Mouse (Mus musculus) midbrain, embryonic 10.5 days (tissue): Measurements from ENCODE around the gene Ikbke. TPM values are rescaled to one million over a fixed set of nuclear protein-coding genes. Genes with fewer than 3 reads are reported as not detected.
"Not testable (repeated sequence)": the region's sequence is repeated elsewhere in the genome, so short reads cannot be mapped to it uniquely, and the experiment has no call there.

ENCODE experiments used
- DNase-seq: peaks from one replicate; pipeline ENCODE4 v3.0.0-alpha.2; 2017; ENCODE audit warnings: low spot score
- H3K27ac ChIP-seq: fragments of 300-500 bp; sonication (generic); replicated peaks from 2 replicates; pipeline ENCODE4 v1.5.1; 2016; ENCODE audit warnings: mild to moderate bottlenecking
- H3K27me3 ChIP-seq: fragments of 300-500 bp; sonication (generic); 2 replicates; pipeline ENCODE4 v1.6.1; 2016; ENCODE audit warnings: low read depth, mild to moderate bottlenecking; ENCODE audit not compliant: poor library complexity, severe bottlenecking
- H3K36me3 ChIP-seq: fragments of 300-500 bp; sonication (generic); 2 replicates; pipeline ENCODE4 v1.6.1; 2016; ENCODE audit warnings: mild to moderate bottlenecking, moderate library complexity
- H3K4me1 ChIP-seq: fragments of 300-500 bp; sonication (generic); 2 replicates; pipeline ENCODE4 v1.6.1; 2016
- H3K4me3 ChIP-seq: fragments of 300-500 bp; sonication (generic); 2 replicates; pipeline ENCODE4 v1.5.1; 2016; ENCODE audit warnings: mild to moderate bottlenecking, moderate library complexity
- H3K9me3 ChIP-seq: fragments of 300-500 bp; sonication (generic); replicated peaks from 2 replicates; pipeline ENCODE4 v1.6.1; 2016; ENCODE audit warnings: mild to moderate bottlenecking
- WGBS: fragments of 180-500 bp; shearing (Covaris S2); methylation state at CpG from one replicate; pipeline ENCODE4 v1.1.7; 2016; 5-methylcytosine and 5-hydroxymethylcytosine counted together
- polyA plus RNA-seq: library from polyadenylated mRNA; unstranded; fragments of >200 nt; fragmentation: Nextera tagmentation; extraction: Ambion mirVana; gene quantifications from 2 replicates; pipeline ENCODE4 v1.2.1, GENCODE M21; 2016

Gene Ikbke
- polyA plus RNA-seq, 1 experiment from 2014 or later: 0.54 TPM

DNA sequence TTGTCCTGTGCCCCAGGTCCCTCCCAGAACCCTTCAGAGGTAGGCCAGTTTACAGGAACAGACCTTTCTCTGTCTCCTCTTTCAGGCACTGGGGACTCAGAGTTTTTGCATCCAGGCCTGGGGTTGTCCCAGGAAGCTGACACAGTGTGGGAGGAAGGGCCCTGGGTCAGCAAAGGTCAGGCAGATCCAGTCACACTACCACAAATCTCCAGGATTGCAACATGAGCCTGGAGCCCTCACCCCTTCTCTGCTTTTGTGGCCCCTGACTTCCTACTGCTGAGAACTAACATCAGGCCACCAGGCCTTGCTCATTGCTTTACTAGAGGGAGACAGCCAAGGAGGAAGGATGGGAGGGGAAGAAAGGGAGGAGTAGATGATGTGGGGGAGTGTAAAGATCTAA is 2.6 kb downstream of the Ikbke start:
- no peaks in the 10 kb centered on the region for H3K36me3 ChIP-seq
- peaks cover 10% of the 10 kb centered on the region; the same call in 1 of the 2 replicates for H3K4me1 ChIP-seq
- H3K27ac ChIP-seq: 0 out of 2 replicates have a peak overlapping the region, but pooled peaks have one; percentile 42
- no peaks in the 10 kb centered on the region for H3K27me3 ChIP-seq
- no peak overlapping the region for H3K4me3 ChIP-seq
- no peak for DNase-seq
- H3K9me3 ChIP-seq: no peaks in the 10 kb centered on the region

DNA sequence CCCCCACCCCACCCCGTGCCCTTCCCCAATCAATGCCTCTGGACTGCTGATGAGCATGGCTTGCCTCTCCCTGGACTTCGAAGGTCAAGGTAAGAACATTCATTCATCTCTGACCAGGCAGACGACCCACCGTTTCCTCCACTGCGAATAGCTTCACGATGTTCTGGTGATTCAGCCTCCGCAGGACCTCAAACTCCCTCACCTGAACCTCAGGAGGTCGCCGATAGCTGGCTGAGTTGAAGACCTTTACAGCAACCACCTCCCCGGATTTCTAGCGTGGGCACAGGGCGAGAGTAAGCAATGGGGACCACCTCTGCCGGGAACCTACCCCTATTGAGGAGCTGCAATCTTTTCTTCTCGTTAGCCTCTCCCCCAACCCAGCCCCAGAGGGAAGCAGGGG is 3.8 kb downstream of the Ikbke start:
- H3K4me3 ChIP-seq: no peak overlapping the region
- no peaks in the 10 kb centered on the region for H3K27me3 ChIP-seq
- no peak for DNase-seq
- H3K27ac ChIP-seq: no peak overlapping the region
- 78% methylated on average over 14 of the region's 14 CpGs for WGBS
- no peaks in the 10 kb centered on the region for H3K36me3 ChIP-seq
- peaks cover 10% of the 10 kb centered on the region; the same call in 1 of the 2 replicates for H3K4me1 ChIP-seq
- H3K9me3 ChIP-seq: no peaks in the 10 kb centered on the region

DNA sequence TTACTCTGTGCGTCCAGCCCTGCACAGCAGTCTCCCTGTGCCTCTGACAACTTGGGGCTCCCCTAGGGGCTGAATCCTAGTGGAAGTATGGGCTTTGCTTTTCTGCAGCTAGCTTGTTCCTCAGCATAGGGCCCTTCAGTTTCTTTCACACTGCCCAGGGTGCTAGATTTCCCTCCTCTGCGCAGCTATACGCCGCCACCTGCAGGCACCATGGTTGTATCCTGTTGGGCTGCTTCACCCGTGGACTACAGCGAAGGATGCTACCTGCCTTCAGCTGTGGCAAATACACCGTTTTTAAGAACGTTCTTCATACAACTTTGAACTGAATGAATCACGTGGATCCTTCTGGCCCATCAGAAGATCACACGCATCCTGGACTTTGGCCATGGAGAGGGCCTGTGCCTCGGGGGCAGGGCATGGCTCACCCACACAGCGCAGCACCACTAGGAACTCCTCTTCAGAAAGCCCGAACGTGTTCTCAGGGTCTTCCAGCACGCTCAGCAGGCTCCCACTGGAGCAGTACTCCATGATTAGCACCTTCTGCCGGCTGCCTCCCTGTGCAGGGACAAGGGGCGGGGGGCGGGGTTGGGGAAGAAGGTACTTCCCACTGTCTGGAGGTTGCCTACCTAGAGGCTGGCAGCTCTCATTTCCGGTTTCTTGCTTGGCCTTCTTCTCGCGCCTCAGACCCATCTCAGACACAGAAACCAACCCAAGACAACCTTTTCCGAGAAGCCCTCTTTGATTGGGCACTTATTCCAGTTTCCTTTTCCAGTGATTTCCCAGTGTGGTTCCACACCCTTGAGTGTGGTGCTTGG is 4.5 kb downstream of the Ikbke start:
- Histone ChIP-seq H3K36me3 (no peaks in the 10 kb centered on the region), H3K4me1 (peaks cover 13% of the 10 kb centered on the region), H3K27me3 (peaks cover 1% of the 10 kb centered on the region; the same call in 1 of the 2 replicates), H3K9me3 (no peaks in the 10 kb centered on the region), H3K27ac (no peak overlapping the region), H3K4me3 (no peak overlapping the region)
- no peak for DNase-seq
- WGBS: 53% methylated on average over 22 of the region's 22 CpGs

DNA sequence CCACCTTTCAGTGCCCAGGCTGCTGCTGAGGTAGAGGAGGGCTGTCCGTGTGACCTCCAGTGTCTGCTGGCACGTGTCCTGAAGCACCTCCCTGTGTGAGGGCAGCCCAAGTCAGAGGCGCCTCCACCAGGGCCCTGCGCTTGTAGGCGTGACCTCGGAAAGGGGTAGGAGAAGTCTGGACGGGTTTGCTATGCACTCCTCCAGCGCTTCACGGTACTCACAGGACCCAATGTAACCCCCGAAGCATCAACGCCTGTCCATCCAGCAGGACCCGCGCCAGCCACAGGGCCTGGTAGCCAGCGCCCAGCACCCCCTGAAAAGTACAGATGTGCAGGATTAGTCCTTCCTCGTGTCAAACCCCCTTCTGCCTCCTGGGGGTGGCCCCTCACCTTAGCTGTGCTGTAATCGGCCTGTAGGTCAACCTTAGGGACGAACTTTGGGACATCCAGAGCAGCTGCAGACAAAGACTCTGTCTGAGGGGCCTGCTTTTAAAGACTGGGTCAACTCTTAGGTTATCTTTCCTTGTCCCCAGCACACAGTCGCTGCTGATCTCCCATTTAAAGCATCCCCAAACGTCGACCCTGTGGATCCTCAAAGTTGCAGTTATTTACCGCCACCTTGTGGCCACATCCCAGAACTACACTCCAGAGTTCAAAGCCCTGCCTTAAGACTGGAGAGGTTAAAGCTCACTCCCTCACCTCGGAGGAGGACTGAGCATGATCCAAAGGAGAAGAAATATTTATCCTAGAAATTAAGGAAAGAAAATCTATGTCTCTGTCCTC is 9.4 kb downstream of the Ikbke start:
- DNase-seq: peak; percentile 79
- 32% methylated on average over 22 of the region's 22 CpGs for WGBS
- Histone ChIP-seq H3K4me3 (no peak overlapping the region), H3K36me3 (no peaks in the 10 kb centered on the region), H3K9me3 (no peaks in the 10 kb centered on the region), H3K27me3 (peaks cover 16% of the 10 kb centered on the region), H3K27ac (peak overlapping the region; percentile 46), H3K4me1 (peaks cover 10% of the 10 kb centered on the region)

DNA sequence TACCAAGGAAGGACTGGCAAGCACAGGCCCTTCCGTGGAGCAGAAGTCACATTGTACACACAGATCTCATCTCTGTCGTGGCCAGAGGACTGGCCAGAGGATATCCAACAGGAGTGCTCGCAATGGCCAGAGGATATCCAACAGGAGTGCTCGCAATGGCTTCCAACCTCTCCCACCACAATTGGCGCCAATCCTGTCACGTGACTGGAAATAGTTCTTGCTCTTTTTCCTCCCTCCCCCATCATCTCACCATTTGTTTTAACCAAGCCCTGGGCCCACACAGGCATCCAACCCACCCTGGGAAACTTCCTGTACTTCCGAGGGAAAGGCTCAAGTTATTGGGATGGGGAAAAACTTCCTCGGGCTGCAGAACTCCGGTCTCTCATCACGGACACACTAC is 10.6 kb downstream of the Ikbke start:
- H3K4me3 ChIP-seq: no peak overlapping the region
- H3K36me3 ChIP-seq: no peaks in the 10 kb centered on the region
- no peak overlapping the region for H3K27ac ChIP-seq
- no peaks in the 10 kb centered on the region for H3K9me3 ChIP-seq
- WGBS: 87% methylated on average over 10 of the region's 10 CpGs
- peaks cover 16% of the 10 kb centered on the region for H3K27me3 ChIP-seq
- DNase-seq: no peak
- H3K4me1 ChIP-seq: peaks cover 10% of the 10 kb centered on the region

DNA sequence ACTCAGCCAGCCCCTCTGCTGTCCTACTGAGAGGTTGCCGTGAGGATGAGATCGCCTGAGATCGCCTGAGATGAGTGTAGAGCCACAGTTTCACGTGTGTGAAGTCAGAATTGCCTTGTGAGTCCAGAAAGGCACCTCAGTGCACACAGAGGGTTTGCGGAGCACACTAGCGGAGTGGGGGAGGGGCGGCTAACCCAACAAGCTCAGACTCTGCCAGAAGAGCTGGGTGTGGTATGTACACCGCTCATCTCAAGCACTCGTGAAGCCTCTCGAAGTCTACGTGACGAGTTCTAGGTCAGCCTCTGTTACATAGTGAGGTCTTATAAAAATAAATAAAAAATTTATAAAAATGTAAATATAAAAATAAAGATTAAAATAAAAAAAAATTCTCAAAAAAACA is 15.5 kb downstream of the Ikbke start:
- no peak overlapping the region for H3K27ac ChIP-seq
- no peaks in the 10 kb centered on the region; the same call in 1 of the 2 replicates for H3K4me1 ChIP-seq
- no peak overlapping the region for H3K4me3 ChIP-seq
- H3K9me3 ChIP-seq: no peaks in the 10 kb centered on the region
- DNase-seq: no peak
- no peaks in the 10 kb centered on the region for H3K36me3 ChIP-seq
- WGBS: 76% methylated on average over 12 of the region's 12 CpGs
- peaks cover 27% of the 10 kb centered on the region for H3K27me3 ChIP-seq

DNA sequence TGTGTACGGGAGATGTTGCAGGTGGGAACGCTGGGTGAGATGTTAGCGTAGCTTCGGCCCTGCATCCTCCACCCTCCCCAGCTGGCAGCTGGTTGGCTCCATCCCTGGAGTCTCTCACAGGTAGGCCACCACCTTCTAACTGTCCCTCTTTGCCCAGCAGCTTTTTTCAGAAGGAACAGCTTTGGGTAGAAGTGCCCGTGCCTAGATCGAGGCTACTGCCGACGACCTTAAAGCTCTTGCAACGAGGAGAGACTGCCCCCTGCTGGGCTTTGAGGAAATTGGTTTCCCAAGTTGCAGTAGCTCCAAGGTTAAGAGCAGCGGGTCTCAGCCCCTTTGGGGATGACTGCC is 19.1 kb downstream of the Ikbke start:
- Histone ChIP-seq H3K4me3 (no peak overlapping the region), H3K9me3 (no peaks in the 10 kb centered on the region), H3K27ac (no peak overlapping the region), H3K4me1 (no peaks in the 10 kb centered on the region; the same call in 1 of the 2 replicates), H3K27me3 (peaks cover 26% of the 10 kb centered on the region), H3K36me3 (no peaks in the 10 kb centered on the region)
- WGBS: 29% methylated on average over 10 of the region's 10 CpGs
- DNase-seq: peak; percentile 69

DNA sequence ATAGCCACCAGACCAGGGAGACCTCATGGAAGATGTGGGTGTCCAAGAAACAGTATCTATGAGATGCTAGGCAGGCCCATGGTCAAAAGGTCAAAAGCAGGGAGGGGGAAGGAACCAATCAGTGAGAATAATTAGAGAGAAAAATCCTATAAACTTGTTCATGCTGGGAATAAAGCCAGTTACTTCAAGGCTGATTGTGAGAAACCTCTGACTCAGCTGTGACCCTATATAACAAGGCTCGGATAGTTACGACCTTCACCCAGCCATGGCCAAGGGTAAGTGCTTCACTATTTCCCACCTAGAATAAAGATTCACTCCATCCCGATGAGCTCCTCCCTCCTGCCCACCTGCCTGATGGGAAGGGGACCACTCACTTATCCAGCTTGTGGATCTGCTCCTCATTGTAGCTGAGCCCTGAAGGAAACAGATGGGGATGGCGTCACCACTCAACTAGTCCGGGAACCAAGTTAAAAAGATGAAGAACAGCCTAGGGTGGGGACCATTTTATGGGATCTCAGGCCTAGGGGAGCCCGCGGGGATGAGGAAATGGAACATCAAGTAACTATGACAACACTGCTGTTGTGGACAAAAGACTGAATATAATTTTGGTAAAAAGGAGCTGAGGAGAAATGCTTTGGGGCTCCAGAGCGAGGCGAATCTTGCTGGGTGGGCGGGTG is 19.6 kb downstream of the Ikbke start:
- WGBS: 76% methylated on average over 10 of the region's 10 CpGs
- H3K4me3 ChIP-seq: no peak overlapping the region
- no peak overlapping the region for H3K27ac ChIP-seq
- H3K27me3 ChIP-seq: peaks cover 26% of the 10 kb centered on the region
- no peaks in the 10 kb centered on the region for H3K9me3 ChIP-seq
- H3K4me1 ChIP-seq: no peaks in the 10 kb centered on the region; the same call in 1 of the 2 replicates
- DNase-seq: no peak
- no peaks in the 10 kb centered on the region for H3K36me3 ChIP-seq

DNA sequence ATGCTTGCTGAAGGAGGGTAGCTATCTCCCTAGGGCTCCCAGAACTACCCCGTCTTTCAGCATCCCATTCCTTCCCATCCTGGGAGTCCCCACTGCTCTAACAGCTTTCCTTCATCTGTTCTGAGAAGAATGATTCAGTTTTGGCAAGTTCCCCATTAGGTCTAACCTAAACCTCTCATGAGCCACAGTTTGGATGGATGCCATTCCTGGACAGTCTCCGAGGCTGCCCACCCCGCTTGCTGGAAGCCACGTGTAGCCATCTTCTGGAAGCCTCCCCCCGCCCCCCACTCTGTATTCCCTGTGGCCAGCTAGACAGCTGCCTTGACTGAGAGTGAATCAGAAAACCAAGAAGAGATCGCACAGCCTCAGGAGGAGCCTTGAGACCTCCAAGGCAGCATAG is 22.1 kb downstream of the Ikbke start:
- Histone ChIP-seq H3K4me1 (no peaks in the 10 kb centered on the region), H3K27ac (no peak overlapping the region), H3K4me3 (no peak overlapping the region), H3K36me3 (no peaks in the 10 kb centered on the region), H3K27me3 (peaks cover 26% of the 10 kb centered on the region), H3K9me3 (no peaks in the 10 kb centered on the region)
- DNase-seq: no peak
- WGBS: 88% methylated on average over 6 of the region's 6 CpGs

DNA sequence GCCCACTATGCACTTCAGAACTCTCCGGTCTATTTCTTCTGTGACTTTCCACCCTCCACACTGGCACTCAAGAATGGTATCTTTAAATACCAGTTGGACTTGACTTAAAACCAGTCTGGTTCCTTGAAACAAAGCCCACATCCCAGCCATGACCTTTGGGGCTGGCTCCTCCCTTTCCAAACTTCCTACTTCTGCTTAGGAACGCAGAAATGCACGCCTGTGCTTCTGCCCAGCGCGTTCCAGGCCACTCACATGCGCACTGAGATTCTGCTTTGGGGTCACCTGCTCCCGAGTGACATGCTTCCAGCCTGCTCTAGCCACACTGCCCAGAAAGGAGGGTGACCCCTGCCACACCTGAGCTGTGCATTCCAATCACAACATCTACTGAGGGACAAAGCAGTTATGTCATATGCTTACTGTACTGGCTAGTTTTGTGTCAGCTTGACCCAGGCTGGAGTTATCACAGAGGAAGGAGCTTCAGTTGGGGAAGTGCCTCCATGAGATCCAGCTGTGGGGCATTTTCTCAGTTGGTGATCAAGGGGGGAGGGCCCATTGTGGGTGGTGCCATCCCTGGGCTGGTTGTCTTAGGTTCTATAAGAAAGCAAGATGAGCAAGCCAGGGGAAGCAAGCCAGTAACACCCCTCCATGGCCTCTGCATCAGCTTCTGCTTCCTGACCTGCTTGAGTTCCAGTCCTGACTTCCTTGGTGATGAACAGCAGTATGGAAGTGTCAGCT is 26.7 kb downstream of the Ikbke start:
- not testable (repeated sequence) for H3K27ac ChIP-seq, H3K4me1 ChIP-seq, DNase-seq, H3K36me3 ChIP-seq, H3K4me3 ChIP-seq, H3K9me3 ChIP-seq
- WGBS: 80% methylated on average over 7 of the region's 7 CpGs
- H3K27me3 ChIP-seq: peaks cover 12% of the 10 kb centered on the region; the same call in 1 of the 2 replicates

DNA sequence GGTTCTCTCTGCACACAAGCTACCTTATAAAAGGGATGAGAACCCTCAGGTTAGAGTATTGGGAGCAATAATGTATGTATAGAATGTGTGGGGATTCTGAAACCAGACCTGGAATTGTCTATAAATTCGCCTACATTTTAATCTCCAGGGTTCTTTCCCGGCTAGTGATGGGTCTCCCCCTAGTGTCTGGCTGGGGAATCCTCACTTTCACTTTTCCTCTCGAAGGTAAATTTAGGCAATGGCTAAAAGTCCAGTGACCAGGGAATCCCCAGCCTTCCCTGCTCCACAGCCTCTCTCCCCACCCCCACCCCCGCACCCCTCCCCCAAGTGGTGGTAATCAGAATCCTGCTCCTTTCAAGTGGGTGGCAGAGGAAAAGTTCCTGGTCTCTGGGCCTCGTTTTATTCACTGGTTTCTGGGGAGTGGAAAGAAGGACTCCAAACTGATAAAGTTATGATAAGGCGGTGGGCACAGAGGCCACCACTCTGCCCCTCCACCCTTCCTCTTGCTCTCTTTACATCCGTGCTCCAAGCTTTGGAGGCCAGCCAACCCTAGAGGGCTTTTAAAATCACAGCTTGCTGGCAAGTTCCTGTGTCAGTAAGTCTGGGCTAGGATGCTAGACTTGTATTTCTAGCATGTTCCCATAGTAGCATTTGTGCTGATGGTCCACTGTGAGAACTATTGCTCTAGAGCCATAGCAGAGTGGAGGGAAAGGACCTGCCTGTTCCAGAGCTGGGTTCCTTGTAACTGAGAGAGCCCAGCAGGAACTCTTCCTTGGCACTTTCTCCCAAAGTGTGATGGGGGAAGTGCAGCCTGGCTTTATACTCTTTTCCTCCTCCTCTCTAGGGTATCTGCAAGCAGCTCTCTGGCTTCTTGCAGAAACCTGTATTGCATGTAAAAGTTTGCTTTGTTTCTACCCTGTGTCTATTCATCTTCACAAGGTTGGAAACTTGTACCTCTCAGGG is 32.7 kb downstream of the Ikbke start:
- DNase-seq: peak; percentile 31
- WGBS: 19% methylated on average over 7 of the region's 7 CpGs
- H3K4me1 ChIP-seq: peaks cover 26% of the 10 kb centered on the region
- no peak overlapping the region for H3K27ac ChIP-seq
- no peak overlapping the region for H3K4me3 ChIP-seq
- no peaks in the 10 kb centered on the region for H3K9me3 ChIP-seq
- H3K27me3 ChIP-seq: peaks cover 68% of the 10 kb centered on the region
- H3K36me3 ChIP-seq: no peaks in the 10 kb centered on the region
